Mouse (Mus musculus): ENCODE measurements around the gene Zfp740. TPM values are rescaled to one million over a fixed set of nuclear protein-coding genes. Genes with fewer than 3 reads are reported as not detected.
A peak's percentile ranks its signal among the peaks of the same experiment; 100 is the strongest.

The Zfp740 gene
- polyA plus RNA-seq, 1 experiment: 71.9 TPM

- Histone ChIP-seq H3K36me3 (ENCODE audit: control insufficient read depth, insufficient read depth, low read length) (peaks cover 18% of the 10 kb centered on the region), H3K4me3 (ENCODE audit: control insufficient read depth, insufficient read depth, low read length) (peak overlapping the region; percentile 95), H3K4me1 (replicated peaks; ENCODE audit: control insufficient read depth, insufficient read depth, low read length) (peaks cover 32% of the 10 kb centered on the region), H3K27ac (ENCODE audit: control insufficient read depth, insufficient read depth, low read length) (peak overlapping the region; percentile 87), H3K27me3 (ENCODE audit: control insufficient read depth, insufficient read depth, low read length) (no peaks in the 10 kb centered on the region)
- 1% methylated on average over 46 of the region's 72 CpGs for WGBS
- peak; percentile 73 for DNase-seq
- 0 out of 2 replicates have a peak, but pooled peaks have one; percentile 25 for TF ChIP-seq CTCF (IDR thresholded peaks at IDR 0.05; ENCODE audit: borderline replicate concordance, control insufficient read depth, extremely low read depth, insufficient read depth, low read length, poor library complexity)
- no peak for TF ChIP-seq POLR2A (IDR thresholded peaks at IDR 0.05; ENCODE audit: control insufficient read depth, extremely low read depth, insufficient read depth, low read length, poor library complexity)
Observed at GRCm38 (mm10) chr15:102203835-102204381, 859 bp downstream of the Zfp740 start.

DNA sequence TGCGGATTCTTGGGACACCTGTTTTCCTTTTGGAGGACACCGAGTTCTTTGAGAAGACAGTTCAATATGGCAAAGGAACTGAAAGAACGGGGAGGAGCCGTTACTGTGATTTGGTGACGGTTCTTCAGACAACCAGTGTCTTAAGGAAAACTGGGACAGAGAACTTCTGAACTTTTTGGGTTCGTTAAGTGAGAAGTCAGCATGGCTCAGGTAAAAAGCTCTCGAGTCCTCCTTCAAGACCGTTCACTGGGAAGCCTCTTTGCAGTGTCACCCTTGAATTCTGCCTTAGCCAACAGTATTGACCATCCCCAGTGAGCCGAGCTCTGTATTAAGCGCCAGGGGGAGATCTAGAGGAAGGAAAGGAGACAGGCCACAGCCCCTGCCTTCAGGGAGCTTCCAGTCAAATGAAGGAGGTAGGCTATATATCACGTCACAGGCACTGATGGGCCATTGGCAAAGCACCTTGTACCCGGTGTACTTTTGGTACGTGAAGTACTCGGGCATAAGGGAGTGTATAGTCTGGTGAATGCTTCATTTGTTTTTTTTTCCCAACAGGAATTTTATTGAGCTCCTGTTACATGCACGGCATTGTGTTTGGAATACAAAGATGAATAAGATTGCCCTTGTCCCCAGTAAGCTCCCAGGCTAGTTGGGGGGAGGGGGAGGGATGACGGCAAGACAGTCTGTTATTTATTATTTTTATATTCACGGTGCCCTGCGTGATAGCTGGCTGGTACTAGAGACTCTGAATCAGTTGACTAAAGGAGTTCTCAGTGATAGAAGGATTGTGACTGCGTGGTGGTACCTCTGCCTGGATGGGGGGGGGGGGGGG is 1.8 kb downstream of the Zfp740 start, which contains the start of gene Csad:
Gene Csad, minus strand, starts transcription at position 51 of the 832 bp plus-strand sequence.
- Histone ChIP-seq H3K27me3 (ENCODE audit: control insufficient read depth, insufficient read depth, low read length) (no peaks in the 10 kb centered on the region), H3K4me1 (replicated peaks; ENCODE audit: control insufficient read depth, insufficient read depth, low read length) (peaks cover 32% of the 10 kb centered on the region), H3K36me3 (ENCODE audit: control insufficient read depth, insufficient read depth, low read length) (peaks cover 26% of the 10 kb centered on the region), H3K4me3 (ENCODE audit: control insufficient read depth, insufficient read depth, low read length) (peak within 1 kb of the TSS; percentile 95), H3K27ac (ENCODE audit: control insufficient read depth, insufficient read depth, low read length) (peak within 1 kb of the TSS; percentile 87)
- TF ChIP-seq POLR2A (IDR thresholded peaks at IDR 0.05; ENCODE audit: control insufficient read depth, extremely low read depth, insufficient read depth, low read length, poor library complexity): no peak
- TF ChIP-seq CTCF (IDR thresholded peaks at IDR 0.05; ENCODE audit: borderline replicate concordance, control insufficient read depth, extremely low read depth, insufficient read depth, low read length, poor library complexity): no peak
- no peak for DNase-seq
- WGBS: 79% methylated on average over 19 of the region's 19 CpGs

DNA sequence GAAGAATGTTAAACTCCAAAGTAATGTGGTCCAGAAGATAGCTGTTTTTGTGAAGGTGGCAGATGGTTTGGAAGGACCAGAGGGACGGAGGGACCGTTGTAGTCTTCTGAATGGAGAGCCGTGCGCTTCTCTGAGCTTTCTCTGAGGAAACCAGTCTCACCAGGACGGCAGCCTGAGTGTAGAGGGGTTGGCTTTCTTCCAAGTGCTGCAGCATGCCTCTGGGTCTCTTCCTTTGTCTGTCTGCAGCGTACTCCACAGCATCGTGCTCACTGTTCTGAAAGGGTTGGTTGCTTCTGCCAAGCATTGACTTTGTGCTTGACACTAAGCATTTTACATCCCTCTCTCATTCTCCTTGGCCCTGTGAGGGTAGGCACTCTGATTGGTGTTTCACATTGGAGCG is 2.7 kb downstream of the Zfp740 start:
- peak; percentile 29 for DNase-seq
- Histone ChIP-seq H3K36me3 (ENCODE audit: control insufficient read depth, insufficient read depth, low read length) (peaks cover 34% of the 10 kb centered on the region), H3K4me1 (replicated peaks; ENCODE audit: control insufficient read depth, insufficient read depth, low read length) (peaks cover 32% of the 10 kb centered on the region), H3K4me3 (ENCODE audit: control insufficient read depth, insufficient read depth, low read length) (no peak overlapping the region), H3K27ac (ENCODE audit: control insufficient read depth, insufficient read depth, low read length) (no peak overlapping the region), H3K27me3 (ENCODE audit: control insufficient read depth, insufficient read depth, low read length) (no peaks in the 10 kb centered on the region)
- TF ChIP-seq CTCF (IDR thresholded peaks at IDR 0.05; ENCODE audit: borderline replicate concordance, control insufficient read depth, extremely low read depth, insufficient read depth, low read length, poor library complexity) (no peak), POLR2A (IDR thresholded peaks at IDR 0.05; ENCODE audit: control insufficient read depth, extremely low read depth, insufficient read depth, low read length, poor library complexity) (no peak)
- WGBS: 35% methylated on average over 8 of the region's 8 CpGs

- Histone ChIP-seq H3K36me3 (ENCODE audit: control insufficient read depth, insufficient read depth, low read length) (peaks cover 42% of the 10 kb centered on the region), H3K4me1 (replicated peaks; ENCODE audit: control insufficient read depth, insufficient read depth, low read length) (peaks cover 32% of the 10 kb centered on the region), H3K4me3 (ENCODE audit: control insufficient read depth, insufficient read depth, low read length) (no peak overlapping the region), H3K27ac (ENCODE audit: control insufficient read depth, insufficient read depth, low read length) (peak overlapping the region; percentile 49), H3K27me3 (ENCODE audit: control insufficient read depth, insufficient read depth, low read length) (no peaks in the 10 kb centered on the region)
- WGBS: 64% methylated on average over 3 of the region's 3 CpGs
- TF ChIP-seq CTCF (IDR thresholded peaks at IDR 0.05; ENCODE audit: borderline replicate concordance, control insufficient read depth, extremely low read depth, insufficient read depth, low read length, poor library complexity) (no peak), POLR2A (IDR thresholded peaks at IDR 0.05; ENCODE audit: control insufficient read depth, extremely low read depth, insufficient read depth, low read length, poor library complexity) (no peak)
- DNase-seq: no peak
Observed at GRCm38 (mm10) chr15:102207351-102207750, 4.3 kb downstream of the Zfp740 start.

- H3K4me3 ChIP-seq (ENCODE audit: control insufficient read depth, insufficient read depth, low read length): no peak overlapping the region
- DNase-seq: no peak
- TF ChIP-seq CTCF (IDR thresholded peaks at IDR 0.05; ENCODE audit: borderline replicate concordance, control insufficient read depth, extremely low read depth, insufficient read depth, low read length, poor library complexity) (no peak), POLR2A (IDR thresholded peaks at IDR 0.05; ENCODE audit: control insufficient read depth, extremely low read depth, insufficient read depth, low read length, poor library complexity) (no peak)
- H3K27me3 ChIP-seq (ENCODE audit: control insufficient read depth, insufficient read depth, low read length): no peaks in the 10 kb centered on the region
- peaks cover 50% of the 10 kb centered on the region for H3K36me3 ChIP-seq (ENCODE audit: control insufficient read depth, insufficient read depth, low read length)
- peaks cover 29% of the 10 kb centered on the region for H3K4me1 ChIP-seq (replicated peaks; ENCODE audit: control insufficient read depth, insufficient read depth, low read length)
- WGBS: 23% methylated on average over 9 of the region's 9 CpGs
- peak overlapping the region; percentile 49 for H3K27ac ChIP-seq (ENCODE audit: control insufficient read depth, insufficient read depth, low read length)
Observed at GRCm38 (mm10) chr15:102208092-102208561, 5.1 kb downstream of the Zfp740 start.

DNA sequence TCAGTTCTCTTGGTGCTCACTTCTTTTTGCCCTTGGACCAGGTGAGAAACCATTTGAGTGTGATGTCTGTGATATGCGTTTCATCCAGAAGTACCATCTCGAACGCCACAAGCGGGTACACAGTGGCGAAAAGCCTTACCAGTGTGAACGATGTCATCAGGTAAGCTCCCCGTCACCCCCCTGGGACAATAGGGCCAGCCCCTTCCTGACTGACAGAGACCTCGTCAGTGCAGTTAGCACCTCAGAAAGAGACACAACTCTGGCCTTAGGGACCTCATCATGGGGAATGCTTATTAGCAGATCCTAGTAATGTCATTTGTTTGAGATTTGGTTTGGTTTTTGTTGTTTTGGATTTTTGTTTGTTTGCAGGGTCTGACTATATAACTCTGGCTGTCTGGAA is 6.1 kb downstream of the Zfp740 start:
- TF ChIP-seq POLR2A (IDR thresholded peaks at IDR 0.05; ENCODE audit: control insufficient read depth, extremely low read depth, insufficient read depth, low read length, poor library complexity) (no peak), CTCF (IDR thresholded peaks at IDR 0.05; ENCODE audit: borderline replicate concordance, control insufficient read depth, extremely low read depth, insufficient read depth, low read length, poor library complexity) (no peak)
- Histone ChIP-seq H3K27me3 (ENCODE audit: control insufficient read depth, insufficient read depth, low read length) (no peaks in the 10 kb centered on the region), H3K36me3 (ENCODE audit: control insufficient read depth, insufficient read depth, low read length) (peaks cover 57% of the 10 kb centered on the region), H3K27ac (ENCODE audit: control insufficient read depth, insufficient read depth, low read length) (no peak overlapping the region), H3K4me3 (ENCODE audit: control insufficient read depth, insufficient read depth, low read length) (no peak overlapping the region), H3K4me1 (replicated peaks; ENCODE audit: control insufficient read depth, insufficient read depth, low read length) (peaks cover 29% of the 10 kb centered on the region)
- no peak for DNase-seq
- WGBS: 97% methylated on average over 8 of the region's 8 CpGs

All from thymus, adult 2 months (tissue).